Mouse (Mus musculus) retina, postnatal 1 day (tissue): ENCODE measurements around the gene Pter.

Source experiments
- DNase-seq: peaks from one replicate; pipeline ENCODE4 v3.0.0-alpha.2; 2012

Gene Pter

GRCm38 (mm10) chr2:13009261-13009972 is 85.6 kb downstream of the Pter start:
- DNase-seq = peak; percentile 51

DNA sequence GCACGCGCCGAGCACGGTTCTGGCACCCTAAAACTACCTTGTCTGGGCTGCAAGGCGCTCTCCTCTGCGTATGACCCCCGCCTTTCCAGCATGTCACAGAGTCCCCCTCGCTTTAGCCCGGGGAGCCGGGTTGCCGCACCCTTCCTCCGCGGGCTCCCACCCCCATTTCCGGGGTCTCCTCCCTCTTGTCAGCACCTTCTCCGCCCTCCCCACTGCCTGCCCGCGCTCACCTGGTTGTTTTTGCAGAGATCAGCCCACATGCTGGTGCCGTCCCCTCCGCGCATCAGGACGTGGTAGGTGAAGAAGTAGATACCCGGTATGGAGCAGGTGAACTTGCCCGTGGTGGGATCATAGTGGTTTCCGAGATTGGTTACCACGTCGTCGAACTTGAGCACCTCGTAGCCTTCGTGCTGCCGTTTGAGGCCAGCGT is 86.2 kb downstream of the Pter start:
- peak; percentile 35 for DNase-seq

DNA sequence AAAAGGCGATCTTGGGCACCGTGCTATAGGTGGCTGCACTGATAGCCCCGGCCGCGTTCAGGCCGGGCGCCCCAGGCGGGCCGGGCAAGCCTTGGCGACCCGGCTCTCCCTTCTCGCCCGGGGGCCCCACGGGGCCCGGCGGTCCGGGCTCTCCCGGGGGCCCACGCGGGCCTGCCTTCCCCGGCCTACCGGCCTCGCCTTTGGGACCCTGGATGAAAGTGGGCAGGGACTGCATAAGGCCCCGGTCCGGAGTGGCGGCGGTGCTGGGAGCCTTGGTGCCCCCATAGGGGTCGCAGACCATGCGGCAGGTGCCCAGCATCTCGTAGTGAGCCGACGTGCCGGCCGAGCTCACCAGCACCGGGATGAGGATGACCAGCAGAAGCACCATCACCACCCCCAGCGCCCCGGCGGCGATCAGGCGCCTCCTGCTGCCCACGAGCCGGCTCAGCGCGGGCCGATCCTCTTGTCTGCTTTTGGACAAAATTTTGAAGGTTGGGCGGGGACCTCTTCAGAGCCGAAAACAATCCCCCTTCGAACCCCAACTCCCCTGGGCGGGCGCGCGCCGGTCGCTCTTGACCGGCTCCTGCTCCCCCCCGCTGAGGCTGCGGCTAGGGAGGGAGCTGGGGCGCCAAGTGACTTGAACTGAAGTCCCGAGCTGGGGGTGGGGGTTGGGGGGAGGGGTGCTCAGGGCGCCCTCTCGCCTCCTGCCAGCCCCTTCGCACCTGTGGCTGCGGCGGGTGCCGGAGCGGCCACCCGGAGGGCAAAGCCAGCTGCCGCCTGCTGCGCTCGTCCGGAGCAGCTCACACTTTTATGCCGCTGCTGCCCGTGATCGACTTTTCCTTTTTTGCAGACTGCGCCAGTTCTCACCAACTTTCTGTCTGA is 86.9 kb downstream of the Pter start:
- peak; percentile 65 for DNase-seq

DNA sequence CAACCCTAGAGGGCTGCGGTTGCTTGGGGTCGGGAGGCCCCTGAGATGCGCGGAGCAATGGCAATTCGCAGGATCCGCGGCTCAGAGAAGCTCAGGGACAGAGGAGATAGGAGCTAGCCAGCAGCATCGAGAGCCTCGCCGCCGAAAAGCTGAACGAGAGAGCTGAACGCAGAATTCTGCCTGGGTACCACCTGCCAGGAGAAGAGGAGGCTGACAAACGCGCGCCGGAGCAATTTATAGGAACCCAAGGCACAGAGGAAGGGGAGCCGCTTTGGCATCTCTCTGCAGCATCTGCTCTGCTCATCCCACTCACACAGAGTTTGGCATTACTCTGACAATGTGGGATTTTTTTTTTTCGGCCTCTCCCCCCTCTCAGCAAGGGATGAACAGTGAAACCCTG is 87.6 kb downstream of the Pter start, which contains the start of gene C1ql3:
Gene C1ql3 (minus strand): TSS at position 335 of the 400 bp plus-strand sequence.
- peak; percentile 51 for DNase-seq

- no peak for DNase-seq
Measured at GRCm38 (mm10) chr2:13011973-13012372, 88.1 kb downstream of the Pter start.

DNA sequence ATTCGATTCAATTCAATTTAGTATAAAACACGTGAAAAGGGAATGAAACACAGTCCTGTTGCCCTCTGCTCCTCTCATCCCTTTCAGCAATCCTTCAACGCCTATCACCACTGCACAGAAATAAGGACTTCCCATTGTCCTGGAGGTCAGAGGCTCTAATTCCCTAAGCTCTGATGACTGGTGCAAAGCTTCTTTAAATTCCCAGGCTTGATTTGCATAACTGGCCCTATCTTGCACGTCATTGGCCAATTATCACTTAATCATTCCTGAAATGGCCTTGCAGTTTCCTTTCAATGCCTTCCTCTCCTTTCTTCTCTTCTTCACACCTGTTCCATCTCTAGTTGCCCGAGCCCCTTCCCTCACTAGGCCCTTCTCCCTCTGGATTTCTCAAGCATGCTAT is 94.5 kb downstream of the Pter start:
- peak; percentile 57 for DNase-seq

DNA sequence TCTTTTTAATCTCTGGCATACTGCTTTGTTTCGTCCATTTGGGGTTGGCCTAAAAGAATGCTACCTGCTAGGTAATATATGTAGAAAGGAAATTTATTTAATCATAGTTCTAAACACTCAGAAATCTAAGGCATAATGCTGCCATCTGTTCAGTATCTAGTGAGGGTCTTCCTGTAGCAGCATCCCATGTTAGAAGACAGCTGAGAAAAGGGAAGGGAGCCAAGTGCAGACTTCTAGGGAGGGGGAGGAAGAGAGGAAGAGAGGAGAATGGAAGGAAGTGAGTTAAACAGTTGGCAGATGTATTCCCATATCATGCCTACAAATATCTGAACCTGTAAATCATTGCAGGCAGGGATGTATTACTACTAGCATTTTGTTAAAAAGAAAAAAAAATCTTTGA is 95.0 kb downstream of the Pter start:
- no peak for DNase-seq

- no peak for DNase-seq
Measured at GRCm38 (mm10) chr2:13038772-13039171, 114.9 kb downstream of the Pter start.

GRCm38 (mm10) chr2:13039785-13040184 is 115.9 kb downstream of the Pter start:
- DNase-seq = no peak

- no peak for DNase-seq
Measured at GRCm38 (mm10) chr2:13044555-13044954, 120.7 kb downstream of the Pter start.

GRCm38 (mm10) chr2:13048649-13049048 is 124.8 kb downstream of the Pter start:
- no peak for DNase-seq
